Mouse (Mus musculus): ENCODE measurements around the gene Gm37240. TPM values are rescaled to one million over a fixed set of nuclear protein-coding genes. Genes with fewer than 3 reads are reported as not detected.

Gene Gm37240
- total RNA-seq, 1 experiment from 2014 or later = not detected

GRCm38 (mm10) chr3:85713936-85714709, 173.2 kb downstream of the Gm37240 start:
- ATAC-seq (replicated peaks; ENCODE audit: insufficient number of reproducible peaks, low FRiP score, low TSS enrichment, poor library complexity, severe bottlenecking) = no peak

DNA sequence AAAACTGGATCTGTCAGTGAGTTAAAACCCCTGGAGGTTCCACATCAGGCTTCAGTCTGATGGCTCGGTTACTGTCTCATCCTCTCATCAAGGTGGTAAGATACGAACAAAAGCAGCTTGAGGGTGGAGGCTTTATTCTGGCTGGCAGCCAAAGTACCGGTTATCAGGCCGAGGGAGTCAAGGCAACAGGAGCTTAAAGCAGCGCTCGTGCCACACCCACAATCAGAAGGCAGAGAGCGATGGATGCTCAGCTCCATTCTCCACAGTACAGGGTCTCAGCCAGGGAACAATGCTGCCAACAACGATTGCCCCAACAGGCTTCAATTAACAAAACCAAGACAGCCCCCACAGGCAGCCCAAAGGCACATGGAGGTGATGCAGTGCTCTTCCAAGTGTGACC, 176.6 kb downstream of the Gm37240 start:
- no peak for ATAC-seq (replicated peaks; ENCODE audit: insufficient number of reproducible peaks, low FRiP score, low TSS enrichment, poor library complexity, severe bottlenecking)

DNA sequence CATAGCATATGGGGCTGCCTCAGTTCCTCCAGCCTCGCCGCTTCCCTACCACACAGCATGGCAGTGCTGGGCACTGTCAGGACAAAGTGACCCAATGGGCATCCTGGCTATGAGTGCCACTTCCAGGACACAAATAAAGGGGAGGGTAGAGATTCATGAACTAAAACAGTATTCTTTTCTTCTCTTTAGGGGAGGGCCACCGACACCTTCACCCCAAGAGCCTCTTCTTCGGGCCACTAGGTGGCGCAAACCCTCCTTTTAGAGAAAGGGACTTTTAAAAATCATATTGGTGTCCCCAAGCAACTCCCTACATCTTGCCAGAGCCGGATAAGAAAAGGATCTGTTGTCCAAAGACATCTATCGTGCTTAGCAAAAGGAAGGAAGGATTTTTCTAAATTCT, 179.9 kb downstream of the Gm37240 start:
- no peak for ATAC-seq (replicated peaks; ENCODE audit: insufficient number of reproducible peaks, low FRiP score, low TSS enrichment, poor library complexity, severe bottlenecking)

DNA sequence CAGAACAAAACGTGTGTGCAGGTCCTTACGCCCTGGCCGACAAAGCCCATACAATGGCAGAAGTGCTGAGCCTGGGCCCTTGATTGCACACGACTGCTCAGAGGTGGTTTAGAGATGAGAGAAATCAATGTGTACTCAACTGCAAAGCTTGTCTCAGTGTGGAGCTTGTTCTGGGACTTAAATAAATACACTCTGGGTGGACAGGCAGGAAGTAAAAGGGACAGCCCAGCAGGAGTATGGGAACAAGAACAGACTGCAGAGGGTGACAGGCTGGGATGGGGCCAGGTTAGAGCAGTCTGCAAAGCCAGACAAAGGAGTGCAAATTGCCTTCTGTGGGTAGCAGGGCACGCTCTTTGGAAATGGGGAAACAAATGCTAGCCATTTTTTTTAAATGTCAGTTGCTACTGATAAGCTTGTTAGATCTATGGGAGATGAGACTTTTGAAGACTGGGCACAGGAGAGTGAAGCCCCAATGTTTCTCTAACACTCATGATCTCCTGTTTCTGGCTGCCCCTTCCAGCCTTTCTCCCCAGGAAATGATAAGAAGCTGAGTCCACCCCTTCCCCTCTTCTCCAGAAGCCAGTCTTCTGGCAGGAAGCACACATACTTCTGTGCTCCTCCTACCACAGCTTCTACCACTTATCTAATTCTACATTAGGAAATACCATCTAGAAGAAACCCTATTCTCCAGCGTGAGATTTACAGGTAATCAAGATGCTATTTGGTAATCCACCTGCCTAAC, 184.0 kb downstream of the Gm37240 start:
- no peak for ATAC-seq (replicated peaks; ENCODE audit: insufficient number of reproducible peaks, low FRiP score, low TSS enrichment, poor library complexity, severe bottlenecking)

DNA sequence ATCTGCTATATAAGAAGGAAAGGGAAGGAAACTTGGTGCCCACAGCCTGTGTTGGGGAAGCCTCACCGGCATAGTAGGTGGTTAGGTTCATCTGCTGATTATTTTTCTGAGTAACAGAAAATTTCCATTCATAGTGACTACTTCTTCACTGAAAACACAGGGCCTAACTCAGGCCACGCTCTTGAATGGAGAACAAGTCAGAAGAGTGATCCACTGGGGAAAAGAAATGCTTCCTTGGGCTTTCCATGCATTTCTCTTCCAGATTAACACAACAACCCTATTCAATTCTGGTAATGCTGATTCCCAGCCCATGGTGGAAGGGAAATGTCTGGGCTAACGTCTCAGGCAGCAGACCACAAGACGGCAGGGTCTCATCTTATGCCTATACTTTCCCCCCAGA, 188.8 kb downstream of the Gm37240 start:
- no peak for ATAC-seq (replicated peaks; ENCODE audit: insufficient number of reproducible peaks, low FRiP score, low TSS enrichment, poor library complexity, severe bottlenecking)

DNA sequence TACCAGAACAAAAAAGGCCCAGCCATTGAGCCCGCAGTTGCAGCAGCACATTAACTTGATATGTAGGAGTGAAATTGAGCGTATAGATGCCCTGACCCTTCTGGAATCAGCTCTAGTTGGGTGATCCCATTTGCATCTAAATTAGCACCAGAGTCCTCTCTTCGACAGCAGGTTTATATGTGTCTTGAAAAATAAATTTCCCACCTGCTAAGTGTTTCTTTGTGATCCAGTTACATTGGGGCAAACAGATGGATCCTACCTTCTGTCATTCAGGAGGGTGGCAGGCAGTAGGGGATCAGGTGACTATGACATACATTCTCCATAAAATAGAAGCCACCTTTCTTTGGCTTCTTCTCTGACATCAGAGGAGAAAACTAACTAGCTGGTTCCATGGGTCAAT, 192.3 kb downstream of the Gm37240 start:
- ATAC-seq (replicated peaks; ENCODE audit: insufficient number of reproducible peaks, low FRiP score, low TSS enrichment, poor library complexity, severe bottlenecking) = no peak

- no peak for ATAC-seq (replicated peaks; ENCODE audit: insufficient number of reproducible peaks, low FRiP score, low TSS enrichment, poor library complexity, severe bottlenecking)
These were observed 194.3 kb downstream of the Gm37240 start for GRCm38 (mm10) chr3:85693013-85693412.

DNA sequence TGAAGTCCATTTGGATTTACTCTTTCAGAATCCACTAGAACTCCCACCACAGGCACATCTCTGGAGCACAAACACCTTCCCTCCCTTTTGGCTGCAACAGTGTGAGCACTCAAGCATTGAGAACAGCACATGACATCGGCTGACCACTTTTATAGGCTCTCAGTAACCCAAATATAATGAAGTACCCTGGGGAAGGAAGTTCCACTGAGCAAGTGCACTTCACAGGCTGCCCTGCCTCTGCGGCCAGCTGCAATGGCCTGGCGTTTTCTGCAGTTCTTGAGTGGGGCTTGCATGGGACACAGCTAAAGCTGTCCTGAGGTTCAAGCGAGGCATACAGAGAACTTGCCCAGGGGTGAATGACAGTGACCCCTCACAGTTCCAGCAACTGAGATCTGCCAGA, 196.2 kb downstream of the Gm37240 start:
- ATAC-seq (replicated peaks; ENCODE audit: insufficient number of reproducible peaks, low FRiP score, low TSS enrichment, poor library complexity, severe bottlenecking) = no peak

DNA sequence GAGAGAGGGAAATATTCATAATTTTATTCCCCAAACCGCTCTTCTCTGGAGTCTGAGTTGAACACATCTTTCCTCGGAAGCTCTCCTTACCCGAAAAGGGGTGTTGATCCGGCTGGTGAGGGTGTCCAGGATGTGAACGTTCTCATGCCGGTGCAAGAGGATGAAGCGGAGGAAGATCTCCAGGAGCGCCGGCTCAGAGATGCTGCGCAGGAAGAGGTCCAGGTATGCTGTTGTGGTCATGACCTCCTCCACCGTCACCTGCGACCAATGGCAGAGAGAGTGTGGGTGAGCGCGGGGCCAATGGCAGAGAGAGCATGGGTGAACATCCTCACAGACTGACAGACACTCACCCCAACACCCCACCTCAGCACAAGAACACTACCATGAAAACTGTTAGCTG, 199.0 kb downstream of the Gm37240 start:
- no peak for ATAC-seq (replicated peaks; ENCODE audit: insufficient number of reproducible peaks, low FRiP score, low TSS enrichment, poor library complexity, severe bottlenecking)

DNA sequence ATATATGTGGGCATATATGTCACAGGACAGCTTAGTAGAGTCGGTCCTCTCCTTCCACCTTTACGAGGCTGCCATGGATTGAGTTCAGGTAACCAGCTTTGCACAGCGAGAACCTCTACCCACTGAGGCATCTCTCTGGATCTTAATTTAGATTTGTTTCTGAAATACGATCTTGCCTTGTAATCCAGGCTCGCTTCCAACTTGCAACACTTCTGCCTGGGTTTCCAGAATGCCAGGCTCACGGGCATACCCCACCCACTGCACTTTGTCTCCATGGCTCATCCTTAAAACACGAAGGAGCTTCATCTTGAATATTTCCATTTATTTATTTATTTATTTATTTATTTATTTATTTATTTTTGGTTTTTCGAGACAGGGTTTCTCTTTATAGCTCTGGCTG, 202.0 kb downstream of the Gm37240 start:
- no peak for ATAC-seq (replicated peaks; ENCODE audit: insufficient number of reproducible peaks, low FRiP score, low TSS enrichment, poor library complexity, severe bottlenecking)

- no peak for ATAC-seq (replicated peaks; ENCODE audit: insufficient number of reproducible peaks, low FRiP score, low TSS enrichment, poor library complexity, severe bottlenecking)
These were observed 203.7 kb downstream of the Gm37240 start for GRCm38 (mm10) chr3:85683618-85684017.

DNA sequence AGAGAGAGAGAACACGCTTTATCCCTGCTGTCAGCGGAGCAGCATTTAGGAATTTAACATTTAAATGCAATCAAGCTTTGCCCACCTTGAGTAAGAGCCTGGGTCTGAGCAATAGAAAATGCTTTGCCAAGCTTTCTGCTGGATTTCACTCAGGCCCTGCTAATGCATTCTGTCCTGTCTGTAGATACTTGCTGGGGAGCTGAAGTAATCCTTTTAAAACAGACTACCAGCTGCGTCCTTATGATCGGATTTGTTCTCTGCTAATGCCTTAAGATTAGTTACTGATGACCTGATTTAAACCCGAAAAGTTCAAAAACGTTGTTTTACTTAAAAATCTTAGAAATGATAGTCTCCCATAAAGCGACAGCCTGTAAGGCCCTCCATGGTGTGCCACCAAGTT, 206.2 kb downstream of the Gm37240 start:
- ATAC-seq (replicated peaks; ENCODE audit: insufficient number of reproducible peaks, low FRiP score, low TSS enrichment, poor library complexity, severe bottlenecking) = no peak

- ATAC-seq (replicated peaks; ENCODE audit: insufficient number of reproducible peaks, low FRiP score, low TSS enrichment, poor library complexity, severe bottlenecking) = no peak
These were observed 207.4 kb downstream of the Gm37240 start for GRCm38 (mm10) chr3:85679960-85680359.

DNA sequence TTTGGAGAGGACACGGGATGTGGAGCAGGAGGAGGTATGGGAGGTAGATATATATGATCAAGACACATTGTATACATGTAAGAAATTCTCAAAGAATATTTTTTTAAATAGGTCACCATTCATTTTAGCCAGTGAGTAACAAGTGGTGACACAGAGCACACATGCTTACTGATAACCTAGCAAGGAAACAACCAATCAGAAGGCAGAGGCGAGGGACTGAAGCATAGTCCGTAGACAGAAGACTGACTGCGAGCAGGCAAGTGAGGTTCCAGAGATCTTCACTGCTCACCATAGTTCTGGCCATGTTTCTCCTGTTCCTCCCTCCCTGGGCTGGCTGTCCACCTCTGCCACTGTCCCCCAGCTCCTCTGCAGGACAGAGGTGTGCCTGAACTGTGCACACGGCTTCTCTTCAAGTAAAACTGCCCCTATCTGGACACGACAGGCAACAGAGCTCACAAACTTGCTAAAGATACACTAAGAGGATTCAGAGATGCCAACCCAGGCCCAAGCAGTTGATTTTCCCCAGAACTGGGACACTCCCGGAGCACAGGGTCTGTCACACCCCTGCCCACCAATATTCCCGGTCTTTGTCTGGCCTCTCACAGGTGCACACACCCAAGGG, 207.9 kb downstream of the Gm37240 start:
- no peak for ATAC-seq (replicated peaks; ENCODE audit: insufficient number of reproducible peaks, low FRiP score, low TSS enrichment, poor library complexity, severe bottlenecking)

- ATAC-seq (replicated peaks; ENCODE audit: insufficient number of reproducible peaks, low FRiP score, low TSS enrichment, poor library complexity, severe bottlenecking) = no peak
These were observed 209.4 kb downstream of the Gm37240 start for GRCm38 (mm10) chr3:85677952-85678351.

GRCm38 (mm10) chr3:85677133-85677532, 210.2 kb downstream of the Gm37240 start:
- no peak for ATAC-seq (replicated peaks; ENCODE audit: insufficient number of reproducible peaks, low FRiP score, low TSS enrichment, poor library complexity, severe bottlenecking)

- no peak for ATAC-seq (replicated peaks; ENCODE audit: insufficient number of reproducible peaks, low FRiP score, low TSS enrichment, poor library complexity, severe bottlenecking)
These were observed 217.5 kb downstream of the Gm37240 start for GRCm38 (mm10) chr3:85669844-85670243.

DNA sequence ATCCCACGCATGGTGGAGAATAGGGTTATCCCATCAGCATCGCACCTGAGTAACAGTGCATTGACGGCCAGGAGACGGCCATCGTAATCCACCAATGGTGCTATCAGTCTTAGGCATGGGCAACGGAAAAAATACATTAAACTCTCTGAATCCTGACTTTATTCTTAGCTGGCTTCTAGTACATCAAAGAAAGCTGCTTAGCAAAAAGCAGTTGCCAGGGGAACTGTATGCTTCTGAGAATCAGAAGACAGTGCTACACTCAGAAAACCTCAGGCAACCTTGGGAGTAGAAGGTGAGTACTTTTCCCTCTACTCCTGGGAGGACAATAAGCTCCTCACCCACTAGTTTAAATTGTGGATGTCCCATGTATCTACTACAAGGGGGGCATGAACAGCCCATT, 219.6 kb downstream of the Gm37240 start:
- no peak for ATAC-seq (replicated peaks; ENCODE audit: insufficient number of reproducible peaks, low FRiP score, low TSS enrichment, poor library complexity, severe bottlenecking)

GRCm38 (mm10) chr3:85666736-85667135, 220.6 kb downstream of the Gm37240 start:
- ATAC-seq (replicated peaks; ENCODE audit: insufficient number of reproducible peaks, low FRiP score, low TSS enrichment, poor library complexity, severe bottlenecking) = no peak

DNA sequence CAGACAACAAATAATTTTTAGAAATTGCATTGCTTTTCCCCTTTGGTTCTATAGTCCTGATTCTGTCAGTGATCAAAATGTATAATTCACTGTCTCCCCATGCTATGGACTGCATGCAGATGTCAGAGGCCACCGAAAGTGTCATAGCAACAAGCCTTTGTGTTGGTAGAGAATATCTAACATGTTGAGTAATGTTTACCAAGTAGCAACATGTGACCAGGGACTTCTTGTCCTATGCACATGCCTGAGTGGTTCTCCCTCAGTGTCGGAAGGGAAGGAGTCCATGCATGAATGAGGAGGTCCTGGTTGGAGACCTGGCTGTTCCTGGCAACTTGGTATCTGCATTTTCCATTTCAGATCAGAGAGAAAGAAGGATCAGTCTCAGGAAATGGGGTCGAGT, 221.2 kb downstream of the Gm37240 start:
- no peak for ATAC-seq (replicated peaks; ENCODE audit: insufficient number of reproducible peaks, low FRiP score, low TSS enrichment, poor library complexity, severe bottlenecking)

Measured in monocyte, adult 5-6 weeks (primary cell).